ENCODE assay signal across 10 mouse cellular contexts in genomic region chr12:29723722-29724338, GRCm38 (mm10).
DNase-seq lines count a peak whose midpoint lies in the region; ATAC-seq lines count a peak whose summit lies in the region.
"Had no signal": no experiment of that assay in that cellular context is flagged by ENCODE, and none has a peak within 500 bp of the region (broad histone marks: within the 10 kb centered on the region; RNA-seq: fewer than 3 reads in every experiment).

No protein-coding gene starts in this region.

- peak overlapping the region; percentile 57; the same call in 1 of the 2 replicates for H3K27ac ChIP-seq in neural tube, embryonic 14.5 days (ENCODE audit: low read depth, low read length)
- H3K27ac ChIP-seq: gastrocnemius, adult 2 months; kidney, postnatal 0 days had no signal

- no peaks in the 10 kb centered on the region for H3K27me3 ChIP-seq in neural tube, embryonic 14.5 days (ENCODE audit: control insufficient read depth, insufficient read depth, low read length)

- peak; percentile 74 for DNase-seq in cerebellum, adult 11 months
- peak; percentile 72 to 73 for DNase-seq in cerebellum, postnatal 36 days
- DNase-seq in layer of hippocampus, adult 8-10 months (ENCODE audit: low spot score in 2 of 2) = peak; percentile 82 to 85
- DNase-seq in MN1 (ENCODE audit: low spot score) = no peak
- no peak for DNase-seq in natural killer cell, adult 2 months (ENCODE audit: low spot score in 2 of 2)
- no peak for DNase-seq in heart, adult 9 months (ENCODE audit: low spot score in 2 of 2)
- DNase-seq: gastrocnemius, adult 2 months; lung, postnatal 14 days had no signal

- H3K4me1 ChIP-seq in neural tube, embryonic 14.5 days (ENCODE audit: control insufficient read depth, insufficient read depth, low read length) = peaks cover 11% of the 10 kb centered on the region

- no peak overlapping the region for H3K9ac ChIP-seq in neural tube, embryonic 14.5 days (replicated peaks; ENCODE audit: low read depth, low read length)

- 62% methylated on average over 17 of the region's 17 CpGs for WGBS in neural tube, embryonic 14.5 days

- peak; percentile 49; the same call in 1 of the 2 replicates for ATAC-seq in neural tube, embryonic 14.5 days (ENCODE audit: low read depth)

- no peak overlapping the region for H3K4me3 ChIP-seq in neural tube, embryonic 14.5 days (ENCODE audit: low read depth, low read length)
- H3K4me3 ChIP-seq: gastrocnemius, adult 2 months had no signal

- H3K9me3 ChIP-seq in neural tube, embryonic 14.5 days (ENCODE audit: control insufficient read depth, low read length) = no peaks in the 10 kb centered on the region

- H3K4me2 ChIP-seq in neural tube, embryonic 14.5 days (ENCODE audit: low read depth, low read length) = no peak overlapping the region

- no peaks in the 10 kb centered on the region for H3K36me3 ChIP-seq in neural tube, embryonic 14.5 days (ENCODE audit: control insufficient read depth, insufficient read depth, low read length)

Comparison
In these comparisons a context has a peak if more than half of its experiments do, and no peak if none do; other contexts are left out.
1. DNase-seq: peak in cerebellum, adult 11 months (single experiment), cerebellum, postnatal 36 days (2 of 2) and layer of hippocampus, adult 8-10 months (2 of 2); none in MN1 (single experiment), natural killer cell, adult 2 months (0 of 2) and heart, adult 9 months (0 of 2).